24 mouse cellular contexts compared by ENCODE assay signal in genomic region chr7:137595567-137595966, GRCm38 (mm10).
DNase-seq lines count a peak whose midpoint lies in the region; ATAC-seq and TF ChIP-seq lines count a peak whose summit lies in the region.
"Had no signal": no experiment of that assay in that cellular context is flagged by ENCODE, and none has a peak within 500 bp of the region (broad histone marks: within the 10 kb centered on the region; RNA-seq: fewer than 3 reads in every experiment).

No protein-coding gene starts in this region.

- no peaks in the 10 kb centered on the region for H3K36me3 ChIP-seq in hindbrain, postnatal 0 days (ENCODE audit: insufficient read depth, low read length)
- H3K36me3 ChIP-seq in hindbrain, embryonic 16.5 days (ENCODE audit: control insufficient read depth, insufficient read depth, low read length), result no peaks in the 10 kb centered on the region
- no peaks in the 10 kb centered on the region for H3K36me3 ChIP-seq in neural tube, embryonic 14.5 days (ENCODE audit: control insufficient read depth, insufficient read depth, low read length)
- H3K36me3 ChIP-seq in neural tube, embryonic 15.5 days, result no peaks in the 10 kb centered on the region
- H3K36me3 ChIP-seq: embryonic facial prominence, embryonic 13.5 days; forebrain, embryonic 10.5 days; forebrain, embryonic 15.5 days; heart, embryonic 13.5 days; limb, embryonic 12.5 days; liver, embryonic 15.5 days; neural tube, embryonic 12.5 days had no signal

- TF ChIP-seq CTCF in hindbrain, postnatal 0 days (IDR thresholded peaks at IDR 0.05; ENCODE audit: low read depth), result no peak

- WGBS in hindbrain, postnatal 0 days, result 62% methylated on average over 4 of the region's 4 CpGs
- 70% methylated on average over 4 of the region's 4 CpGs for WGBS in hindbrain, embryonic 16.5 days
- WGBS in neural tube, embryonic 14.5 days, result 65% methylated on average over 4 of the region's 4 CpGs
- WGBS in neural tube, embryonic 15.5 days, result 43% methylated on average over 4 of the region's 4 CpGs

- H3K4me3 ChIP-seq in hindbrain, postnatal 0 days (ENCODE audit: low read length), result no peak overlapping the region
- no peak overlapping the region for H3K4me3 ChIP-seq in hindbrain, embryonic 16.5 days (ENCODE audit: low read length)
- no peak overlapping the region for H3K4me3 ChIP-seq in neural tube, embryonic 14.5 days (ENCODE audit: low read depth, low read length)
- H3K4me3 ChIP-seq in neural tube, embryonic 15.5 days (replicated peaks), result no peak overlapping the region
- H3K4me3 ChIP-seq: embryonic facial prominence, embryonic 13.5 days; forebrain, embryonic 10.5 days; forebrain, embryonic 15.5 days; heart, embryonic 13.5 days; limb, embryonic 12.5 days; liver, embryonic 15.5 days; myocyte; neural tube, embryonic 12.5 days had no signal

- H3K9me3 ChIP-seq in hindbrain, postnatal 0 days (ENCODE audit: low read length), result no peaks in the 10 kb centered on the region
- H3K9me3 ChIP-seq in hindbrain, embryonic 16.5 days (ENCODE audit: control insufficient read depth, low read length), result no peaks in the 10 kb centered on the region
- H3K9me3 ChIP-seq in neural tube, embryonic 14.5 days (ENCODE audit: control insufficient read depth, low read length), result no peaks in the 10 kb centered on the region
- no peaks in the 10 kb centered on the region for H3K9me3 ChIP-seq in neural tube, embryonic 15.5 days (replicated peaks)
- H3K9me3 ChIP-seq: embryonic facial prominence, embryonic 13.5 days; forebrain, embryonic 10.5 days; forebrain, embryonic 15.5 days; heart, embryonic 13.5 days; limb, embryonic 12.5 days; liver, embryonic 15.5 days; neural tube, embryonic 12.5 days had no signal

- no peak overlapping the region for H3K9ac ChIP-seq in hindbrain, postnatal 0 days (replicated peaks; ENCODE audit: low read length)
- no peak overlapping the region for H3K9ac ChIP-seq in hindbrain, embryonic 16.5 days (ENCODE audit: low read depth, low read length)
- H3K9ac ChIP-seq in neural tube, embryonic 14.5 days (replicated peaks; ENCODE audit: low read depth, low read length), result no peak overlapping the region
- H3K9ac ChIP-seq in neural tube, embryonic 15.5 days (replicated peaks), result no peak overlapping the region
- H3K9ac ChIP-seq: embryonic facial prominence, embryonic 13.5 days; forebrain, embryonic 15.5 days; heart, embryonic 13.5 days; limb, embryonic 12.5 days; liver, embryonic 15.5 days; lung, embryonic 14.5 days; neural tube, embryonic 12.5 days had no signal

- H3K27me3 ChIP-seq in hindbrain, postnatal 0 days (ENCODE audit: insufficient read depth, low read length), result no peaks in the 10 kb centered on the region
- H3K27me3 ChIP-seq in hindbrain, embryonic 16.5 days (replicated peaks; ENCODE audit: control insufficient read depth, insufficient read depth, low read length), result no peaks in the 10 kb centered on the region
- H3K27me3 ChIP-seq in neural tube, embryonic 14.5 days (ENCODE audit: control insufficient read depth, insufficient read depth, low read length), result no peaks in the 10 kb centered on the region
- no peaks in the 10 kb centered on the region for H3K27me3 ChIP-seq in neural tube, embryonic 15.5 days (replicated peaks)
- H3K27me3 ChIP-seq: forebrain, embryonic 15.5 days; limb, embryonic 12.5 days; liver, embryonic 15.5 days; neural tube, embryonic 12.5 days had no signal

- DNase-seq in hindbrain, postnatal 0 days (ENCODE audit: low spot score), result peak; percentile 28
- peak; percentile 25 for DNase-seq in adrenal gland, postnatal 25 days
- no peak for DNase-seq in layer of hippocampus, adult 18-20 months (ENCODE audit: low spot score in 2 of 2)
- DNase-seq: B cell, adult 2 months; cerebellum, adult 8-10 months; heart, postnatal 14 days; layer of hippocampus, adult 9-11 months; lung, embryonic 14.5 days; lung, postnatal 14 days; thymus, postnatal 4 days had no signal

- H3K4me1 ChIP-seq in hindbrain, postnatal 0 days (ENCODE audit: insufficient read depth, low read length), result no peaks in the 10 kb centered on the region
- H3K4me1 ChIP-seq in hindbrain, embryonic 16.5 days (ENCODE audit: control insufficient read depth, insufficient read depth, low read depth, low read length), result no peaks in the 10 kb centered on the region
- 0 out of 2 replicates have a peak, but pooled peaks cover 3% of the 10 kb centered on the region for H3K4me1 ChIP-seq in neural tube, embryonic 14.5 days (ENCODE audit: control insufficient read depth, insufficient read depth, low read length)
- H3K4me1 ChIP-seq in neural tube, embryonic 15.5 days, result 0 out of 2 replicates have a peak, but pooled peaks cover 3% of the 10 kb centered on the region
- H3K4me1 ChIP-seq: forebrain, embryonic 15.5 days; heart, embryonic 13.5 days; liver, embryonic 15.5 days had no signal

- no peak overlapping the region for H3K4me2 ChIP-seq in hindbrain, postnatal 0 days (ENCODE audit: low read depth, low read length)
- H3K4me2 ChIP-seq in hindbrain, embryonic 16.5 days (ENCODE audit: low read length), result no peak overlapping the region
- H3K4me2 ChIP-seq in neural tube, embryonic 14.5 days (ENCODE audit: low read depth, low read length), result no peak overlapping the region
- no peak overlapping the region for H3K4me2 ChIP-seq in neural tube, embryonic 15.5 days
- H3K4me2 ChIP-seq: embryonic facial prominence, embryonic 13.5 days; forebrain, embryonic 15.5 days; heart, embryonic 13.5 days; limb, embryonic 12.5 days; liver, embryonic 15.5 days; lung, embryonic 14.5 days; midbrain, embryonic 11.5 days; neural tube, embryonic 12.5 days had no signal

- no peak for ATAC-seq in hindbrain, postnatal 0 days
- ATAC-seq in hindbrain, embryonic 16.5 days, result no peak
- no peak for ATAC-seq in neural tube, embryonic 14.5 days (ENCODE audit: low read depth)
- no peak for ATAC-seq in neural tube, embryonic 15.5 days (ENCODE audit: low FRiP score)
- ATAC-seq in megakaryocyte, adult 5-6 weeks (ENCODE audit: poor library complexity, severe bottlenecking), result no peak
- ATAC-seq: forebrain, embryonic 15.5 days; intestine, embryonic 16.5 days had no signal

- H3K27ac ChIP-seq in hindbrain, postnatal 0 days, result no peak overlapping the region
- H3K27ac ChIP-seq in hindbrain, embryonic 16.5 days (ENCODE audit: low read depth, low read length), result no peak overlapping the region
- H3K27ac ChIP-seq in neural tube, embryonic 14.5 days (ENCODE audit: low read depth, low read length), result peak overlapping the region; percentile 10; the same call in 1 of the 2 replicates
- H3K27ac ChIP-seq in neural tube, embryonic 15.5 days (replicated peaks), result no peak overlapping the region
- H3K27ac ChIP-seq: embryonic facial prominence, embryonic 13.5 days; forebrain, embryonic 10.5 days; forebrain, embryonic 15.5 days; heart, embryonic 13.5 days; limb, embryonic 12.5 days; liver, embryonic 15.5 days; neural tube, embryonic 12.5 days had no signal

Comparison
In these comparisons a context has a peak if more than half of its experiments do, and no peak if none do; other contexts are left out.
1. DNase-seq: peak in hindbrain, postnatal 0 days (single experiment) and adrenal gland, postnatal 25 days (single experiment); none in layer of hippocampus, adult 18-20 months (0 of 2).